Mouse (Mus musculus) hindbrain, embryonic 16.5 days (tissue): ENCODE measurements at regions not wholly inside any gene's neighbourhood (a gene's known extent, or its start where the extent isn't known, plus 50 kb on each side); places are given as distances from the start of the nearest gene placed in this dataset.
"Not testable (repeated sequence)": the region's sequence is repeated elsewhere in the genome, so short reads cannot be mapped to it uniquely, and the experiment has no call there.

Source experiments
- ATAC-seq: fragments of 200-750 bp; cut with Nextera tagmentation; 2 replicates; pipeline ENCODE4 v1.8.0; 2017; ENCODE audit warnings: moderate TSS enrichment, moderate library complexity
- H3K27ac ChIP-seq: fragments of 300-500 bp; sonication (generic); 2 replicates; pipeline ENCODE4 v1.5.1; 2014; ENCODE audit warnings: low read depth, mild to moderate bottlenecking, control low read depth, low read length, moderate library complexity
- H3K27me3 ChIP-seq: fragments of 300-500 bp; sonication (generic); replicated peaks from 2 replicates; pipeline ENCODE4 v1.6.1; 2014; ENCODE audit warnings: low read length; ENCODE audit not compliant: control insufficient read depth, insufficient read depth
- H3K36me3 ChIP-seq: fragments of 300-500 bp; sonication (generic); 2 replicates; pipeline ENCODE4 v1.6.1; 2014; ENCODE audit warnings: mild to moderate bottlenecking, low read length, moderate library complexity, mixed read lengths; ENCODE audit not compliant: control insufficient read depth, insufficient read depth
- H3K4me1 ChIP-seq: fragments of 300-500 bp; sonication (generic); 2 replicates; pipeline ENCODE4 v1.6.1; 2014; ENCODE audit warnings: low read depth, low read length; ENCODE audit not compliant: control insufficient read depth, insufficient read depth
- H3K4me2 ChIP-seq: fragments of 300-500 bp; sonication (generic); 2 replicates; pipeline ENCODE4 v1.6.1; 2014; ENCODE audit warnings: mild to moderate bottlenecking, low read length, control low read depth, moderate library complexity
- H3K4me3 ChIP-seq: fragments of 300-500 bp; sonication (generic); 2 replicates; pipeline ENCODE4 v1.5.1; 2014; ENCODE audit warnings: mild to moderate bottlenecking, low read length, control low read depth, moderate library complexity
- H3K9ac ChIP-seq: fragments of 300-500 bp; sonication (generic); 2 replicates; pipeline ENCODE4 v1.6.1; 2014; ENCODE audit warnings: low read depth, mild to moderate bottlenecking, control low read depth, low read length, moderate library complexity
- H3K9me3 ChIP-seq: fragments of 300-500 bp; sonication (generic); 2 replicates; pipeline ENCODE4 v1.6.1; 2014; ENCODE audit warnings: mild to moderate bottlenecking, low read length, moderate library complexity; ENCODE audit not compliant: control insufficient read depth
- WGBS: fragments of 180-500 bp; shearing (Covaris S2); extraction: QIAGEN DNeasy Blood & Tissue Kit; methylation state at CpG from one replicate; pipeline ENCODE4 v1.1.7; 2014; 5-methylcytosine and 5-hydroxymethylcytosine counted together

- Histone ChIP-seq H3K27ac (no peak overlapping the region), H3K4me2 (no peak overlapping the region), H3K9ac (no peak overlapping the region), H3K27me3 (no peaks in the 10 kb centered on the region; the same call in 1 of the 2 replicates), H3K9me3 (no peaks in the 10 kb centered on the region), H3K4me3 (no peak overlapping the region), H3K4me1 (no peaks in the 10 kb centered on the region), H3K36me3 (no peaks in the 10 kb centered on the region)
- ATAC-seq: no peak
- 88% methylated on average over 4 of the region's 4 CpGs for WGBS
Observed at GRCm38 (mm10) chr6:109814990-109815389, 830.4 kb upstream of the Grm7 start.

- 81% methylated on average over 3 of the region's 3 CpGs for WGBS
- no peaks in the 10 kb centered on the region for H3K4me1 ChIP-seq
- no peak overlapping the region for H3K9ac ChIP-seq
- H3K36me3 ChIP-seq: no peaks in the 10 kb centered on the region
- H3K9me3 ChIP-seq: no peaks in the 10 kb centered on the region
- ATAC-seq: no peak
- H3K27ac ChIP-seq: no peak overlapping the region
- H3K4me3 ChIP-seq: no peak overlapping the region
- no peak overlapping the region for H3K4me2 ChIP-seq
- no peaks in the 10 kb centered on the region for H3K27me3 ChIP-seq
Observed at GRCm38 (mm10) chr6:109848313-109848712, 797.1 kb upstream of the Grm7 start.

- WGBS: 64% methylated on average over 1 of the region's 1 CpGs
- ATAC-seq: no peak
- Histone ChIP-seq H3K4me3 (no peak overlapping the region), H3K4me2 (no peak overlapping the region), H3K27ac (no peak overlapping the region), H3K36me3 (no peaks in the 10 kb centered on the region), H3K27me3 (no peaks in the 10 kb centered on the region), H3K9ac (no peak overlapping the region), H3K4me1 (no peaks in the 10 kb centered on the region), H3K9me3 (no peaks in the 10 kb centered on the region)
Observed at GRCm38 (mm10) chr6:109855806-109856205, 789.6 kb upstream of the Grm7 start.

GRCm38 (mm10) chr6:109863411-109863810, 782.0 kb upstream of the Grm7 start:
- Histone ChIP-seq H3K4me3 (no peak overlapping the region), H3K9ac (no peak overlapping the region), H3K27ac (no peak overlapping the region), H3K4me1 (no peaks in the 10 kb centered on the region), H3K9me3 (no peaks in the 10 kb centered on the region), H3K4me2 (no peak overlapping the region), H3K36me3 (no peaks in the 10 kb centered on the region), H3K27me3 (no peaks in the 10 kb centered on the region)
- no peak for ATAC-seq
- WGBS: 82% methylated on average over 4 of the region's 4 CpGs

- Histone ChIP-seq H3K4me1 (no peaks in the 10 kb centered on the region), H3K27me3 (no peaks in the 10 kb centered on the region), H3K9me3 (no peaks in the 10 kb centered on the region), H3K36me3 (no peaks in the 10 kb centered on the region), H3K9ac (no peak overlapping the region), H3K4me2 (no peak overlapping the region), H3K27ac (no peak overlapping the region), H3K4me3 (no peak overlapping the region)
- WGBS: 34% methylated on average over 2 of the region's 2 CpGs
- ATAC-seq: peak; percentile 37; the same call in 1 of the 2 replicates
Observed at GRCm38 (mm10) chr6:109874187-109874586, 771.2 kb upstream of the Grm7 start.

- 53% methylated on average over 6 of the region's 6 CpGs for WGBS
- H3K27ac ChIP-seq: no peak overlapping the region
- no peak overlapping the region for H3K4me3 ChIP-seq
- H3K9ac ChIP-seq: no peak overlapping the region
- H3K27me3 ChIP-seq: no peaks in the 10 kb centered on the region
- ATAC-seq: no peak
- no peaks in the 10 kb centered on the region for H3K4me1 ChIP-seq
- no peaks in the 10 kb centered on the region for H3K9me3 ChIP-seq
- H3K36me3 ChIP-seq: no peaks in the 10 kb centered on the region
- H3K4me2 ChIP-seq: no peak overlapping the region
Observed at GRCm38 (mm10) chr6:109874625-109875040, 770.7 kb upstream of the Grm7 start.

- H3K4me3 ChIP-seq, H3K27me3 ChIP-seq, H3K9me3 ChIP-seq, H3K27ac ChIP-seq, ATAC-seq, H3K9ac ChIP-seq, H3K36me3 ChIP-seq, H3K4me1 ChIP-seq, H3K4me2 ChIP-seq: not testable (repeated sequence)
- WGBS: 93% methylated on average over 3 of the region's 3 CpGs
Observed at GRCm38 (mm10) chr6:109875548-109875947, 769.8 kb upstream of the Grm7 start.

- no peak for ATAC-seq
- Histone ChIP-seq H3K27ac (no peak overlapping the region), H3K4me3 (no peak overlapping the region), H3K9ac (no peak overlapping the region), H3K36me3 (no peaks in the 10 kb centered on the region), H3K4me2 (no peak overlapping the region), H3K9me3 (no peaks in the 10 kb centered on the region), H3K27me3 (no peaks in the 10 kb centered on the region), H3K4me1 (no peaks in the 10 kb centered on the region)
- 89% methylated on average over 1 of the region's 1 CpGs for WGBS
Observed at GRCm38 (mm10) chr6:109879145-109879544, 766.2 kb upstream of the Grm7 start.

- Histone ChIP-seq H3K4me1 (no peaks in the 10 kb centered on the region), H3K9ac (no peak overlapping the region), H3K4me2 (no peak overlapping the region), H3K9me3 (no peaks in the 10 kb centered on the region), H3K27ac (no peak overlapping the region), H3K36me3 (no peaks in the 10 kb centered on the region), H3K27me3 (no peaks in the 10 kb centered on the region), H3K4me3 (no peak overlapping the region)
- ATAC-seq: no peak
Observed at GRCm38 (mm10) chr6:109923780-109924179, 721.6 kb upstream of the Grm7 start.

GRCm38 (mm10) chr6:109948491-109948890, 696.9 kb upstream of the Grm7 start:
- no peak for ATAC-seq
- Histone ChIP-seq H3K36me3 (no peaks in the 10 kb centered on the region), H3K27ac (no peak overlapping the region)

More at GRCm38 (mm10) chr6:109948491-109948890, 696.9 kb upstream of the Grm7 start:
- Histone ChIP-seq H3K4me3 (no peak overlapping the region), H3K27me3 (no peaks in the 10 kb centered on the region), H3K9ac (no peak overlapping the region), H3K4me1 (no peaks in the 10 kb centered on the region), H3K4me2 (no peak overlapping the region), H3K9me3 (no peaks in the 10 kb centered on the region)
